Mouse (Mus musculus): ENCODE results near the gene Oard1. TPM values are rescaled to one million over a fixed set of nuclear protein-coding genes. Genes with fewer than 3 reads are reported as not detected.
A peak's percentile ranks its signal among the peaks of the same experiment; 100 is the strongest.

Gene Oard1
- total RNA-seq, 2 experiments from 2014 or later = 62.9 to 81.9 TPM

GRCm38 (mm10) chr17:48407154-48407553 is 2.7 kb upstream of the Oard1 start:
- ATAC-seq (replicated peaks; ENCODE audit: low FRiP score, poor library complexity, severe bottlenecking) = no peak

- ATAC-seq (replicated peaks; ENCODE audit: low FRiP score, poor library complexity, severe bottlenecking) = no peak
Observed at GRCm38 (mm10) chr17:48407910-48408525, 1.8 kb upstream of the Oard1 start.

GRCm38 (mm10) chr17:48408526-48409291 is 1.1 kb upstream of the Oard1 start:
- ATAC-seq (replicated peaks; ENCODE audit: low FRiP score, poor library complexity, severe bottlenecking) = peak; percentile 41

- peak; percentile 49 for ATAC-seq (replicated peaks; ENCODE audit: low FRiP score, poor library complexity, severe bottlenecking)
Observed at GRCm38 (mm10) chr17:48410299-48410785, 528 bp downstream of the Oard1 start.

- no peak for ATAC-seq (replicated peaks; ENCODE audit: low FRiP score, poor library complexity, severe bottlenecking)
Observed at GRCm38 (mm10) chr17:48411241-48411640, 1.4 kb downstream of the Oard1 start.

GRCm38 (mm10) chr17:48416011-48416410 is 6.2 kb downstream of the Oard1 start:
- no peak for ATAC-seq (replicated peaks; ENCODE audit: low FRiP score, poor library complexity, severe bottlenecking)

GRCm38 (mm10) chr17:48416425-48417195 is 6.8 kb downstream of the Oard1 start:
- peak; percentile 66; the same call in 1 of the 2 replicates for ATAC-seq (replicated peaks; ENCODE audit: low FRiP score, poor library complexity, severe bottlenecking)

- 0 out of 2 replicates have a peak, but pooled peaks have one; percentile 13 for ATAC-seq (replicated peaks; ENCODE audit: low FRiP score, poor library complexity, severe bottlenecking)
Observed at GRCm38 (mm10) chr17:48417521-48417920, 7.7 kb downstream of the Oard1 start.

GRCm38 (mm10) chr17:48418174-48418573 is 8.4 kb downstream of the Oard1 start:
- ATAC-seq (replicated peaks; ENCODE audit: low FRiP score, poor library complexity, severe bottlenecking) = no peak

- ATAC-seq (replicated peaks; ENCODE audit: low FRiP score, poor library complexity, severe bottlenecking) = no peak
Observed at GRCm38 (mm10) chr17:48418781-48419180, 9.0 kb downstream of the Oard1 start.

GRCm38 (mm10) chr17:48419571-48419970 is 9.8 kb downstream of the Oard1 start:
- no peak for ATAC-seq (replicated peaks; ENCODE audit: low FRiP score, poor library complexity, severe bottlenecking)

GRCm38 (mm10) chr17:48424237-48424636 is 14.4 kb downstream of the Oard1 start:
- no peak for ATAC-seq (replicated peaks; ENCODE audit: low FRiP score, poor library complexity, severe bottlenecking)

- no peak for ATAC-seq (replicated peaks; ENCODE audit: low FRiP score, poor library complexity, severe bottlenecking)
Observed at GRCm38 (mm10) chr17:48425823-48426612, 16.2 kb downstream of the Oard1 start.

- no peak for ATAC-seq (replicated peaks; ENCODE audit: low FRiP score, poor library complexity, severe bottlenecking)
Observed at GRCm38 (mm10) chr17:48426991-48427750, 17.4 kb downstream of the Oard1 start.

- no peak for ATAC-seq (replicated peaks; ENCODE audit: low FRiP score, poor library complexity, severe bottlenecking)
Observed at GRCm38 (mm10) chr17:48427852-48428530, 18.2 kb downstream of the Oard1 start.

GRCm38 (mm10) chr17:48430394-48430793 is 20.6 kb downstream of the Oard1 start:
- no peak for ATAC-seq (replicated peaks; ENCODE audit: low FRiP score, poor library complexity, severe bottlenecking)

- ATAC-seq (replicated peaks; ENCODE audit: low FRiP score, poor library complexity, severe bottlenecking) = no peak
Observed at GRCm38 (mm10) chr17:48431054-48431453, 21.2 kb downstream of the Oard1 start.
